Mouse (Mus musculus) CH12.LX (cell line): Measurements from ENCODE around the gene Hba-a1. TPM values are rescaled to one million over a fixed set of nuclear protein-coding genes. Genes with fewer than 3 reads are reported as not detected.

Source experiments
- DNase-seq: peaks from one replicate; pipeline ENCODE4 v3.0.0-alpha.2; 2013; ENCODE audit errors: extremely low read depth
- H3K27ac ChIP-seq: 2 replicates; pipeline ENCODE4 v1.5.1; 2012; ENCODE audit warnings: low read depth, mild to moderate bottlenecking, control low read depth, moderate library complexity; ENCODE audit not compliant: insufficient read depth
- H3K27me3 ChIP-seq: replicated peaks from 2 replicates; pipeline ENCODE3; 2012; ENCODE audit warnings: inconsistent platforms
- H3K36me3 ChIP-seq, 2 experiments: replicated peaks in 1 of 2; 2 replicates each; pipeline versions ENCODE3 to v1.6.1; 2012; ENCODE audit warnings: inconsistent platforms in 1 of 2, low read length in 1 of 2, mild to moderate bottlenecking in 1 of 2, mixed read lengths in 1 of 2, moderate library complexity in 1 of 2; ENCODE audit not compliant: control insufficient read depth in 1 of 2, insufficient read depth in 1 of 2
- H3K4me1 ChIP-seq, 2 experiments: 2 replicates each; pipeline ENCODE4 v1.6.1; 2012; ENCODE audit warnings: inconsistent platforms in 1 of 2, moderate library complexity in 1 of 2; ENCODE audit not compliant: insufficient read depth in 2 of 2, control insufficient read depth in 1 of 2
- H3K4me2 ChIP-seq: 2 replicates; pipeline ENCODE4 v1.6.1; 2012; ENCODE audit warnings: low read depth, mild to moderate bottlenecking, control low read depth; ENCODE audit not compliant: poor library complexity, insufficient read depth, severe bottlenecking
- H3K4me3 ChIP-seq, 3 experiments: fragments of 150-350 bp in 1 of 3; sonication (generic) in 1 of 3; replicated peaks in 1 of 3; 2 replicates each; pipeline versions ENCODE3 to v1.5.1; 2011 to 2012; ENCODE audit warnings: low read depth in 2 of 3, low read length in 2 of 3, mild to moderate bottlenecking in 2 of 3, moderate library complexity in 2 of 3, control low read depth in 1 of 3, improper control_type of control experiment in 1 of 3, inconsistent platforms in 1 of 3, mixed read lengths in 1 of 3; ENCODE audit not compliant: poor library complexity in 1 of 3
- H3K79me2 ChIP-seq: replicated peaks from 2 replicates; pipeline ENCODE4 v1.6.1; 2012; ENCODE audit warnings: mild to moderate bottlenecking, moderate library complexity; ENCODE audit not compliant: control insufficient read depth, poor library complexity, insufficient read depth, severe bottlenecking; ENCODE audit errors: extremely low read depth
- H3K9ac ChIP-seq: 2 replicates; pipeline ENCODE4 v1.6.1; 2012; ENCODE audit warnings: low read depth, mild to moderate bottlenecking, control low read depth, moderate library complexity; ENCODE audit not compliant: insufficient read depth
- H3K9me3 ChIP-seq: replicated peaks from 2 replicates; pipeline ENCODE3; 2012; ENCODE audit warnings: low read length, inconsistent platforms, mixed read lengths
- E2F4 ChIP-seq: IDR thresholded peaks from 2 replicates; pipeline ENCODE4 v1.6.1; 2011; ENCODE audit warnings: low read depth, low read length, improper control_type of control experiment; ENCODE audit not compliant: insufficient replicate concordance
- ELF1 ChIP-seq: IDR thresholded peaks from 2 replicates; pipeline ENCODE4 v1.6.1; 2014; ENCODE audit warnings: low read depth, mild to moderate bottlenecking, inconsistent platforms, low read length, improper control_type of control experiment
- GABPA ChIP-seq: IDR thresholded peaks from 2 replicates; pipeline ENCODE4 v1.6.1; 2012; ENCODE audit warnings: low read depth, low read length, improper control_type of control experiment, inconsistent platforms; ENCODE audit not compliant: insufficient replicate concordance
- HCFC1 ChIP-seq: IDR thresholded peaks from 2 replicates; pipeline ENCODE4 v1.6.1; 2012; ENCODE audit warnings: low read depth, mild to moderate bottlenecking, inconsistent platforms, low read length, improper control_type of control experiment
- IRF4 ChIP-seq: IDR thresholded peaks from 2 replicates; pipeline ENCODE4 v1.6.1; 2014; ENCODE audit warnings: low read depth, mild to moderate bottlenecking, inconsistent platforms, low read length, improper control_type of control experiment
- JUND ChIP-seq: conservative IDR thresholded peaks from 2 replicates; pipeline ENCODE4 v1.6.1; 2011; ENCODE audit warnings: low read depth, low read length, improper control_type of control experiment
- MAFK ChIP-seq: IDR thresholded peaks from 2 replicates; pipeline ENCODE4 v1.6.1; 2011; ENCODE audit warnings: low read length, improper control_type of control experiment; ENCODE audit not compliant: insufficient replicate concordance
- MAX ChIP-seq: IDR thresholded peaks from 2 replicates; pipeline ENCODE4 v1.6.1; 2011; ENCODE audit warnings: low read length, improper control_type of control experiment
- MEF2A ChIP-seq: IDR thresholded peaks from 2 replicates; pipeline ENCODE4 v1.6.1; 2014; ENCODE audit warnings: low read depth, mild to moderate bottlenecking, inconsistent platforms, low read length, improper control_type of control experiment, borderline replicate concordance
- MXI1 ChIP-seq: IDR thresholded peaks from 2 replicates; pipeline ENCODE4 v1.6.1; 2011; ENCODE audit warnings: mild to moderate bottlenecking, low read depth, low read length, improper control_type of control experiment
- MYC ChIP-seq: IDR thresholded peaks from 2 replicates; pipeline ENCODE4 v1.6.1; 2011; ENCODE audit warnings: low read depth, mild to moderate bottlenecking, improper control_type of control experiment, low read length
- NRF1 ChIP-seq: IDR thresholded peaks from 2 replicates; pipeline ENCODE4 v1.6.1; 2014; ENCODE audit warnings: low read depth, mild to moderate bottlenecking, inconsistent platforms, low read length, improper control_type of control experiment, moderate library complexity
- POLR2A ChIP-seq: IDR thresholded peaks from 2 replicates; pipeline ENCODE4 v1.6.1; 2011; ENCODE audit warnings: low read depth, mild to moderate bottlenecking, improper control_type of control experiment, low read length
- RCOR1 ChIP-seq: conservative IDR thresholded peaks from 2 replicates; pipeline ENCODE4 v1.6.1; 2012; ENCODE audit warnings: low read depth, mild to moderate bottlenecking, inconsistent platforms, low read length, improper control_type of control experiment
- SIN3A ChIP-seq: IDR thresholded peaks from 2 replicates; pipeline ENCODE4 v1.6.1; 2012; ENCODE audit warnings: low read length, improper control_type of control experiment, inconsistent platforms
- SMC3 ChIP-seq: IDR thresholded peaks from 2 replicates; pipeline ENCODE4 v1.6.1; 2011; ENCODE audit warnings: low read depth, low read length, improper control_type of control experiment
- UBTF ChIP-seq: IDR thresholded peaks from 2 replicates; pipeline ENCODE4 v1.6.1; 2012; ENCODE audit warnings: low read depth, mild to moderate bottlenecking, inconsistent platforms, low read length, improper control_type of control experiment, moderate library complexity
- USF1 ChIP-seq: IDR thresholded peaks from 2 replicates; pipeline ENCODE4 v1.6.1; 2014; ENCODE audit warnings: low read depth, mild to moderate bottlenecking, inconsistent platforms, low read length, improper control_type of control experiment
- ZC3H11A ChIP-seq: IDR thresholded peaks from 2 replicates; pipeline ENCODE4 v1.6.1; 2012; ENCODE audit warnings: low read depth, mild to moderate bottlenecking, inconsistent platforms, low read length, improper control_type of control experiment
- ZMIZ1 ChIP-seq: IDR thresholded peaks from 2 replicates; pipeline ENCODE4 v1.6.1; 2012; ENCODE audit warnings: low read depth, mild to moderate bottlenecking, inconsistent platforms, low read length, improper control_type of control experiment
- dilution Hi-C: fragments of 300-500 bp; cut with MboI; formaldehyde crosslinking; loops from 2 replicates; pipeline ENCODE4 v1.14.3; 2020; ENCODE audit warnings: low sequenced_read_pairs; ENCODE audit not compliant: extremely low pct_unique_long_range_greater_than_20kb, extremely low pct_ligation_motif_present
- in situ Hi-C: fragments of 300-500 bp; cut with MboI; formaldehyde crosslinking; loops from 3 replicates; pipeline ENCODE4 v1.14.3; 2019; ENCODE audit warnings: low sequenced_read_pairs, low pct_ligation_motif_present, low pct_unique_long_range_greater_than_20kb, mixed read lengths
- polyA plus RNA-seq: library from polyadenylated mRNA; unstranded; fragments of >175 nt; gene quantifications from 2 replicates; pipeline ENCODE4 v1.2.1, GENCODE M21; 2012; ENCODE audit warnings: low read depth; ENCODE audit not compliant: insufficient read length
- total RNA-seq, 2 experiments: library from RNA; depleted of rRNA; stranded (reverse); fragments of 300-350 nt in 1 of 2; fragments of >200 nt in 1 of 2; gene quantifications; 2 replicates each; pipeline ENCODE4 v1.2.3; 2012 to 2014

Hba-a1 gene
- total and polyA plus RNA-seq, 3 experiments, result 4.7 to 5.2 (median 4.9) TPM

- no peak overlapping the region for H3K4me3 ChIP-seq
- TF ChIP-seq GABPA, result no peak
- TF ChIP-seq ZMIZ1, result no peak
- no peak for TF ChIP-seq MAX
- peaks cover 66 to 91% of the 10 kb centered on the region in 2 experiments for H3K36me3 ChIP-seq
- peaks cover 10 to 52% of the 10 kb centered on the region in 2 experiments for H3K4me1 ChIP-seq
- H3K4me2 ChIP-seq, result no peak overlapping the region
- dilution Hi-C loops, result no loop called here
- no peaks in the 10 kb centered on the region for H3K9me3 ChIP-seq
- H3K79me2 ChIP-seq, result no peaks in the 10 kb centered on the region
- H3K27ac ChIP-seq, result no peak overlapping the region
- in situ Hi-C loops, result no loop called here
- no peak for DNase-seq
- H3K9ac ChIP-seq, result no peak overlapping the region
- no peaks in the 10 kb centered on the region for H3K27me3 ChIP-seq
Observed at GRCm38 (mm10) chr11:32242209-32242608, 41.1 kb upstream of the Hba-a1 start.

GRCm38 (mm10) chr11:32243205-32243955 lies 39.9 kb upstream of the Hba-a1 start:
- Histone ChIP-seq H3K4me1 (peaks cover 0 to 52% of the 10 kb centered on the region in 2 experiments; a peak in 2 of 4 replicates), H3K4me3 (no peak overlapping the region), H3K36me3 (peaks cover 70 to 96% of the 10 kb centered on the region in 2 experiments), H3K9me3 (no peaks in the 10 kb centered on the region), H3K9ac (no peak overlapping the region), H3K27me3 (no peaks in the 10 kb centered on the region), H3K27ac (no peak overlapping the region), H3K4me2 (no peak overlapping the region), H3K79me2 (no peaks in the 10 kb centered on the region)
- dilution Hi-C loops, result no loop called here
- in situ Hi-C loops, result no loop called here
- DNase-seq, result no peak
- TF ChIP-seq MAFK (peak; percentile 64), MXI1 (no peak)
- TF ChIP-seq, all 38 proteins: peak for 1

DNA sequence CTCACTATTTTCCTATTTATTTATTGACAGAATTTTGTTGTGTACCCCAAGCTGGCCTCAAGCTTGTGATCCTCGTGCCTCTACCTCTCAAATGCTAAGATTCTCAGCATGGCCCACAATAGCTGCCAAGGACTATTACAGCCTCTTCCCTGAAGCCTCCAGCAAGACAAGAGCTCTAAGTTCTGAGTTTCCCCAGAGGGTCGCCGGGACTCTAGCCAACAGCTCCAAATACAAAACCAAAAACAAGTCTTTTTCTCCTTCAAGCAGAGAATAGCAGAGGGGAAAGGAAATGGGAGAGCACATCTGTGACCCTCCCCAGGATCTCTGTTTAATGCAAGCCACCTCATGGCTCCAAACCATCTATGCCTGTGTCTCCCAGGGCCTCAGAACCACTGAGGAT lies 39.2 kb upstream of the Hba-a1 start:
- H3K36me3 ChIP-seq, result peaks cover 65 to 95% of the 10 kb centered on the region in 2 experiments
- no peak overlapping the region for H3K9ac ChIP-seq
- no peak overlapping the region for H3K4me2 ChIP-seq
- no peak for DNase-seq
- H3K4me3 ChIP-seq, result no peak overlapping the region
- H3K9me3 ChIP-seq, result no peaks in the 10 kb centered on the region
- dilution Hi-C loops, result no loop called here
- in situ Hi-C loops, result no loop called here
- TF ChIP-seq SMC3 (no peak), POLR2A (no peak), ELF1 (no peak), RCOR1 (no peak), USF1 (no peak), MYC (no peak), E2F4 (no peak), SIN3A (no peak), UBTF (no peak), JUND (no peak), NRF1 (no peak), IRF4 (no peak), ZC3H11A (no peak), HCFC1 (no peak), MEF2A (no peak)
- TF ChIP-seq, all 38 proteins: peak for 0
- Histone ChIP-seq H3K27me3 (no peaks in the 10 kb centered on the region), H3K79me2 (no peaks in the 10 kb centered on the region), H3K4me1 (peaks cover 0 to 48% of the 10 kb centered on the region in 2 experiments; a peak in 2 of 4 replicates), H3K27ac (no peak overlapping the region)
